8 mouse cellular contexts compared by ENCODE assay signal in the genomic region with DNA sequence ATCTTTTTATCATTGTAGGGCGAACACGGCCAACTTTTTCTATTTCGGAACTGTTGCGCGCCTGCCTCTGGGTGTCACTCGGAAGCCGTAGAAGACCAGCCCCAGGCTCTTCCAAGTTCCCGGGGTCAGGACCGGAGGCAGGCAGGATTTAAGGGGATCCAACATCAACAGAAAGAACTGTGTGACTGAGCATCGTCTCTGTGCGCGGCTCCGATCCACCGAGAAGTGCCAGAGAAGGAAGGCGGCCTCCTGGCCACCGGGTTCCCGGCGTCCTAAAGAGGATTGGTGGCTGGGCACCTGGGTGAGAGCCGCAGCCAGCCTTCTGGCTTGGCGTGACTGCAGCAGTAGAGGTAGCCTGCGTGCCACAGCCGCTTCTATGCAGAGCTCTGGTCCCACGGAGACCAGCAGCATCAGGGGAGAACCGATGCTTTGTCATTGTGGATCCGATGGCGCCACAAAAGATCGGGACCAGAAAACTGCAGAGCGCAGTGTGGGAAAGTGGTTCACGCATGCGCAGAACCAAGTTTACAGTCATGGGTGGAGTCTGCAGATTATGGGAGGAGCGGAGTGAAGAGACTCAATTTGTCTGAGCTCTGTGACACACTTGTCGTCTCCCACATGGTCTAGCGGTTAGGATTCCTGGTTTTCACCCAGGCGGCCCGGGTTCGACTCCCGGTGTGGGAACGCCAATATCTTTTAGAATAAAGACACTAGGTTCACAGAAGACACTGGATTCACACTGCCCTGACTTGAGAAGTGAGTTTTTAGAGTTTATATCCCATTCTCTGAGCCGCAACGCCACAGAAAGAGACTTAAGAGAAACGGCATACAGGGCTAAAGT. TPM values are rescaled to one million over a fixed set of nuclear protein-coding genes. Genes with fewer than 3 reads are reported as not detected.
A peak's percentile ranks its signal among the peaks of the same experiment; 100 is the strongest.
DNase-seq lines count a peak whose midpoint lies in the region; ATAC-seq and TF ChIP-seq lines count a peak whose summit lies in the region.

No protein-coding gene starts in this region.

- peaks cover 24% of the 10 kb centered on the region for H3K4me1 ChIP-seq in heart, embryonic 12.5 days (replicated peaks)
- 0 out of 2 replicates have a peak, but pooled peaks cover 9% of the 10 kb centered on the region for H3K4me1 ChIP-seq in kidney, postnatal 0 days (replicated peaks; ENCODE audit: insufficient read depth, low read length)
- H3K4me1 ChIP-seq in liver, embryonic 11.5 days (replicated peaks; ENCODE audit: control insufficient read depth, insufficient read depth, low read length), result peaks cover 13% of the 10 kb centered on the region
- H3K4me1 ChIP-seq in stomach, embryonic 14.5 days (ENCODE audit: control insufficient read depth, insufficient read depth, low read length), result peaks cover 15% of the 10 kb centered on the region; the same call in 1 of the 2 replicates

- H3K27ac ChIP-seq in heart, embryonic 12.5 days (ENCODE audit: poor library complexity, severe bottlenecking), result peak overlapping the region; percentile 98
- peak overlapping the region; percentile 99 for H3K27ac ChIP-seq in kidney, postnatal 0 days
- peak overlapping the region; percentile 91 for H3K27ac ChIP-seq in liver, embryonic 11.5 days (ENCODE audit: low read depth, low read length)
- H3K27ac ChIP-seq in stomach, embryonic 14.5 days (ENCODE audit: low read length), result peak overlapping the region; percentile 98

- no peaks in the 10 kb centered on the region for H3K9me3 ChIP-seq in heart, embryonic 12.5 days (replicated peaks)
- H3K9me3 ChIP-seq in kidney, postnatal 0 days (replicated peaks; ENCODE audit: low read length), result no peaks in the 10 kb centered on the region
- no peaks in the 10 kb centered on the region for H3K9me3 ChIP-seq in liver, embryonic 11.5 days (ENCODE audit: control insufficient read depth, low read length)
- H3K9me3 ChIP-seq in stomach, embryonic 14.5 days (ENCODE audit: control insufficient read depth, low read depth, low read length), result no peaks in the 10 kb centered on the region

- peak overlapping the region; percentile 75 for H3K4me3 ChIP-seq in heart, embryonic 12.5 days
- H3K4me3 ChIP-seq in kidney, postnatal 0 days (replicated peaks; ENCODE audit: low read depth, low read length), result peak overlapping the region; percentile 80
- peak overlapping the region; percentile 72 for H3K4me3 ChIP-seq in liver, embryonic 11.5 days (ENCODE audit: low read depth, low read length)
- H3K4me3 ChIP-seq in stomach, embryonic 14.5 days (ENCODE audit: low read depth, low read length), result peak overlapping the region; percentile 59

- TF ChIP-seq CTCF in kidney, postnatal 0 days (IDR thresholded peaks at IDR 0.05; ENCODE audit: low read depth), result peak; percentile 65

- peak; percentile 92 for ATAC-seq in erythroid progenitor cell, adult 5-6 weeks (replicated peaks; ENCODE audit: low FRiP score, poor library complexity, severe bottlenecking)
- ATAC-seq in heart, embryonic 12.5 days (ENCODE audit: insufficient number of reproducible peaks, low FRiP score), result peak; percentile 91
- ATAC-seq in kidney, postnatal 0 days (replicated peaks; ENCODE audit: low FRiP score, low read depth), result peak; percentile 87
- peak; percentile 92 for ATAC-seq in liver, embryonic 11.5 days (replicated peaks; ENCODE audit: low FRiP score)
- ATAC-seq in stomach, embryonic 14.5 days (ENCODE audit: insufficient number of reproducible peaks, insufficient read depth, low FRiP score, low read depth), result peak; percentile 94

- peak overlapping the region; percentile 88 for H3K9ac ChIP-seq in heart, embryonic 12.5 days
- peak overlapping the region; percentile 93 for H3K9ac ChIP-seq in kidney, postnatal 0 days (ENCODE audit: low read depth, low read length)
- peak overlapping the region; percentile 82 for H3K9ac ChIP-seq in liver, embryonic 11.5 days (ENCODE audit: low read depth, low read length)
- H3K9ac ChIP-seq in stomach, embryonic 14.5 days (replicated peaks; ENCODE audit: low read depth, low read length), result peak overlapping the region; percentile 66

- DNase-seq in CD4-positive helper T cell, adult 2 months (ENCODE audit: low read depth, low spot score), result peak; percentile 93
- DNase-seq in brain, embryonic 18.5 days (ENCODE audit: low read depth, low spot score), result peak; percentile 94
- peak; percentile 97 for DNase-seq in kidney, postnatal 0 days (ENCODE audit: low spot score)
- DNase-seq in liver, embryonic 11.5 days (ENCODE audit: low spot score), result peak; percentile 96
- DNase-seq in naive thymus-derived CD4-positive, alpha-beta T cell, adult 2 months (ENCODE audit: low read depth), result peak; percentile 98

- H3K36me3 ChIP-seq in heart, embryonic 12.5 days, result no peaks in the 10 kb centered on the region
- no peaks in the 10 kb centered on the region for H3K36me3 ChIP-seq in kidney, postnatal 0 days (ENCODE audit: insufficient read depth, low read length)
- H3K36me3 ChIP-seq in liver, embryonic 11.5 days (ENCODE audit: control insufficient read depth, insufficient read depth, low read length), result no peaks in the 10 kb centered on the region
- no peaks in the 10 kb centered on the region for H3K36me3 ChIP-seq in stomach, embryonic 14.5 days (ENCODE audit: control insufficient read depth, insufficient read depth, low read length)

- peak overlapping the region; percentile 68 for H3K4me2 ChIP-seq in heart, embryonic 12.5 days
- peak overlapping the region; percentile 73 for H3K4me2 ChIP-seq in kidney, postnatal 0 days (ENCODE audit: low read length)
- H3K4me2 ChIP-seq in liver, embryonic 11.5 days, result peak overlapping the region; percentile 77
- H3K4me2 ChIP-seq in stomach, embryonic 14.5 days (replicated peaks; ENCODE audit: low read depth, low read length), result peak overlapping the region; percentile 54

- under 1% methylated on average over 41 of the region's 41 CpGs for WGBS in heart, embryonic 12.5 days
- under 1% methylated on average over 41 of the region's 41 CpGs for WGBS in kidney, postnatal 0 days
- WGBS in liver, embryonic 11.5 days, result under 1% methylated on average over 41 of the region's 41 CpGs
- under 1% methylated on average over 41 of the region's 41 CpGs for WGBS in stomach, embryonic 14.5 days

- H3K27me3 ChIP-seq in heart, embryonic 12.5 days (replicated peaks), result no peaks in the 10 kb centered on the region
- no peaks in the 10 kb centered on the region for H3K27me3 ChIP-seq in kidney, postnatal 0 days (ENCODE audit: insufficient read depth, low read length)
- H3K27me3 ChIP-seq in liver, embryonic 11.5 days (replicated peaks; ENCODE audit: control insufficient read depth, insufficient read depth, low read length), result no peaks in the 10 kb centered on the region
- H3K27me3 ChIP-seq in stomach, embryonic 14.5 days (ENCODE audit: control insufficient read depth, insufficient read depth, low read length), result no peaks in the 10 kb centered on the region

RNA-seq across cellular contexts. Expression of gene Nufip1, which starts 41.7 kb away (rescaled TPM):
- total RNA-seq in erythroid progenitor cell, adult 5-6 weeks (2015; ENCODE audit: low replicate concordance), result 2.9 and 5.9 TPM in 2 replicates
- total RNA-seq in erythroid progenitor cell, adult 5-6 weeks (2017; ENCODE audit: low replicate concordance), result 3.0 and 5.7 TPM in 2 replicates
- 10.8 and 11.3 TPM in 2 replicates for polyA plus RNA-seq in heart, embryonic 12.5 days (2016; fragmentation: Nextera tagmentation; extraction: Ambion mirVana)
- polyA plus RNA-seq in kidney, postnatal 0 days (2015; fragmentation: Nextera tagmentation; extraction: Ambion mirVana), result 13.2 and 13.8 TPM in 2 replicates
- polyA plus RNA-seq in liver, embryonic 11.5 days (2014; fragmentation: Nextera tagmentation; extraction: Ambion mirVana), result 17.3 and 18.5 TPM in 2 replicates
- 13.6 and 14.1 TPM in 2 replicates for polyA plus RNA-seq in stomach, embryonic 14.5 days (2014; fragmentation: Nextera tagmentation; extraction: Ambion mirVana)

RNA-seq across cellular contexts. Expression of gene Gpalpp1, which starts 41.8 kb away (rescaled TPM):
- total RNA-seq in erythroid progenitor cell, adult 5-6 weeks (2015; ENCODE audit: low replicate concordance), result 7.6 and 8.0 TPM in 2 replicates
- total RNA-seq in erythroid progenitor cell, adult 5-6 weeks (2017; ENCODE audit: low replicate concordance), result 5.2 and 6.2 TPM in 2 replicates
- polyA plus RNA-seq in heart, embryonic 12.5 days (2016; fragmentation: Nextera tagmentation; extraction: Ambion mirVana), result 13.4 and 14.0 TPM in 2 replicates
- 9.7 and 10.0 TPM in 2 replicates for polyA plus RNA-seq in kidney, postnatal 0 days (2015; fragmentation: Nextera tagmentation; extraction: Ambion mirVana)
- polyA plus RNA-seq in liver, embryonic 11.5 days (2014; fragmentation: Nextera tagmentation; extraction: Ambion mirVana), result 15.7 and 16.3 TPM in 2 replicates
- 12.4 and 14.4 TPM in 2 replicates for polyA plus RNA-seq in stomach, embryonic 14.5 days (2014; fragmentation: Nextera tagmentation; extraction: Ambion mirVana)

Comparison
In these comparisons a context has a peak if more than half of its experiments do, and no peak if none do; other contexts are left out.
1. Peak in every context shown above with its lines: DNase-seq, ATAC-seq, H3K4me3 ChIP-seq and H3K27ac ChIP-seq.